Mouse (Mus musculus) E14TG2a.4 (cell line): ENCODE data around the gene Guca2b.

Experiments used
- CTCF ChIP-seq: conservative IDR thresholded peaks from 2 replicates; pipeline ENCODE4 v1.5.1; 2014; ENCODE audit warnings: low read length
- NANOG ChIP-seq: IDR thresholded peaks from 2 replicates; pipeline ENCODE4 v1.6.1; 2014; ENCODE audit warnings: borderline replicate concordance, low read length, mixed read lengths
- POU5F1 ChIP-seq: IDR thresholded peaks from 2 replicates; pipeline ENCODE4 v1.6.1; 2014; ENCODE audit warnings: low read length, borderline replicate concordance

DNA sequence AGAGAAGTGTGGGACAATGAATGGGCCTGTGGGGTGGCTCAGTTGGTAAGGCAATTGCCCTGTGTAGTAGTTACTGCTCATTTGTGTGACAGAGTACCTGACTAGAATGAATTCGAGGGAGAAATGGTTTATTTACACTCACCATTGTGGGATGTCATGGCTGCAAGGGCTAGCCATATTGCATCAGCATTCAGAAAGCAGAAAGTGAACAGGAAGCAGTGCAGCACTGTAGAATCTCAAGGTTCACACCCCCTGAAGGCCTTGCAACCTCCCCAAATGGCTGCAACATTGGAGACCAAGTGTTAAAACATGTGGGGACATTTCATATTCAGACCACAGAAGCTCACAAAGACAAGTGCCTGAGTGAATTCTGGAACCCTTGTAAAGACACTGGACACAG is 44.7 kb downstream of the Guca2b start:
- TF ChIP-seq CTCF (no peak), NANOG (no peak), POU5F1 (no peak)
